Mouse (Mus musculus): ENCODE measurements around the gene Wwc2. TPM values are rescaled to one million over a fixed set of nuclear protein-coding genes. Genes with fewer than 3 reads are reported as not detected.

The Wwc2 gene
- polyA plus RNA-seq, 1 experiment from 2014 or later, result 3.0 TPM

- 79% methylated on average over 6 of the region's 6 CpGs for WGBS
- no peaks in the 10 kb centered on the region for H3K27me3 ChIP-seq (replicated peaks; ENCODE audit: control insufficient read depth, insufficient read depth, low read length)
Measured at GRCm38 (mm10) chr8:47995391-47995790, 4.7 kb upstream of the Wwc2 start.

DNA sequence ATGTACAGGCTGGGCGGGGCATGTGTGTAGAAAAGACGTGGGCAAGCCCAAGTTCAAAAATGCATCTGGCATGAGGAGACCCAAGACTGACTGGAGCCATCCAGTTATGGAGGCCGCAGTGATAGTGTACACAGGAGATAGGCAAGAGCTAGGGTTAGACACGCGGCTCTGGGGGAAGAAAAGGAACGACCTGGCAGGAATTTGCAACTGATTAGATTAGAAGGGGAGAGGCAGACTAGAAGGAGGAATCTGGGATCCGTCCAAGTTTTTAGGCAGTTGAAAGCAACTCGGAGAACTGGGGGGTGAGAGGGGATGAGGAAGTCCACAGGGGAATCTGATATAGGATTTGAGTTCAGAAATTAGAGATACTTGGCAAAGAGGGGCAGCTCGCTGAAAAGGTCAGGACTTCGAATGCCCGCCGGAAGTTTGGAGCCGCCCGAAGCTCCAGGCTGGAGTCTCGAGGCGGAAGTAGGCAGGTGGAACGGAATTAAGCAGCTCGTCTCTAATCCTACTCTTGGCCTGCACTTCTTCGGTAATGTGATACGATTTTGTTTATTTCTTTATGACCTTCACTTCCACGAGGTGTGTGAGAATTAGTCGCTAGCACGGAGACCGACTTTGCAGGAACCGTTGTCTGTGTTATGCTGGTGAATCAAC is 4.0 kb upstream of the Wwc2 start:
- H3K27ac ChIP-seq (ENCODE audit: low read depth, low read length), result no peak overlapping the region
- 80% methylated on average over 25 of the region's 25 CpGs for WGBS
- no peak for ATAC-seq
- H3K9me3 ChIP-seq (replicated peaks; ENCODE audit: control insufficient read depth, low read length), result no peaks in the 10 kb centered on the region
- H3K27me3 ChIP-seq (replicated peaks; ENCODE audit: control insufficient read depth, insufficient read depth, low read length), result no peaks in the 10 kb centered on the region
- DNase-seq (ENCODE audit: low spot score), result peak; percentile 22
- H3K4me2 ChIP-seq (ENCODE audit: low read length), result no peak overlapping the region
- peaks cover under 1% of the 10 kb centered on the region; the same call in 1 of the 2 replicates for H3K4me1 ChIP-seq (ENCODE audit: control insufficient read depth, insufficient read depth, low read length)
- no peak overlapping the region for H3K9ac ChIP-seq (ENCODE audit: low read length)
- no peaks in the 10 kb centered on the region for H3K36me3 ChIP-seq (ENCODE audit: control insufficient read depth, insufficient read depth, low read length)
- no peak overlapping the region for H3K4me3 ChIP-seq (ENCODE audit: low read depth, low read length)

More at GRCm38 (mm10) chr8:47995391-47995790, 4.7 kb upstream of the Wwc2 start:
- Histone ChIP-seq H3K9me3 (replicated peaks; ENCODE audit: control insufficient read depth, low read length) (no peaks in the 10 kb centered on the region), H3K27ac (ENCODE audit: low read depth, low read length) (no peak overlapping the region), H3K36me3 (ENCODE audit: control insufficient read depth, insufficient read depth, low read length) (no peaks in the 10 kb centered on the region), H3K4me1 (ENCODE audit: control insufficient read depth, insufficient read depth, low read length) (no peaks in the 10 kb centered on the region), H3K9ac (ENCODE audit: low read length) (no peak overlapping the region), H3K4me3 (ENCODE audit: low read depth, low read length) (no peak overlapping the region), H3K4me2 (ENCODE audit: low read length) (no peak overlapping the region)
- DNase-seq (ENCODE audit: low spot score) (no peak), ATAC-seq (no peak)

- peak overlapping the region; percentile 74; the same call in 1 of the 2 replicates for H3K27ac ChIP-seq (ENCODE audit: low read depth, low read length)
- no peaks in the 10 kb centered on the region for H3K27me3 ChIP-seq (replicated peaks; ENCODE audit: control insufficient read depth, insufficient read depth, low read length)
- H3K4me1 ChIP-seq (ENCODE audit: control insufficient read depth, insufficient read depth, low read length), result peaks cover 9% of the 10 kb centered on the region; the same call in 1 of the 2 replicates
- peak overlapping the region; percentile 81 for H3K9ac ChIP-seq (ENCODE audit: low read length)
- ATAC-seq (peak; percentile 97), DNase-seq (ENCODE audit: low spot score) (peak; percentile 94)
- no peaks in the 10 kb centered on the region for H3K36me3 ChIP-seq (ENCODE audit: control insufficient read depth, insufficient read depth, low read length)
- 1% methylated on average over 39 of the region's 45 CpGs for WGBS
- no peaks in the 10 kb centered on the region for H3K9me3 ChIP-seq (replicated peaks; ENCODE audit: control insufficient read depth, low read length)
- peak overlapping the region; percentile 76 for H3K4me3 ChIP-seq (ENCODE audit: low read depth, low read length)
- H3K4me2 ChIP-seq (ENCODE audit: low read length), result peak overlapping the region; percentile 77
Measured at GRCm38 (mm10) chr8:47990386-47990772, 345 bp downstream of the Wwc2 start.

- Histone ChIP-seq H3K36me3 (ENCODE audit: control insufficient read depth, insufficient read depth, low read length) (no peaks in the 10 kb centered on the region), H3K4me3 (ENCODE audit: low read depth, low read length) (peak overlapping the region; percentile 76), H3K4me2 (ENCODE audit: low read length) (peak overlapping the region; percentile 77), H3K27me3 (replicated peaks; ENCODE audit: control insufficient read depth, insufficient read depth, low read length) (no peaks in the 10 kb centered on the region), H3K4me1 (ENCODE audit: control insufficient read depth, insufficient read depth, low read length) (peaks cover 13% of the 10 kb centered on the region; the same call in 1 of the 2 replicates), H3K9ac (ENCODE audit: low read length) (peak overlapping the region; percentile 81), H3K27ac (ENCODE audit: low read depth, low read length) (peak overlapping the region; percentile 74), H3K9me3 (replicated peaks; ENCODE audit: control insufficient read depth, low read length) (no peaks in the 10 kb centered on the region)
- under 1% methylated on average over 48 of the region's 66 CpGs for WGBS
- no peak for DNase-seq (ENCODE audit: low spot score)
- ATAC-seq, result no peak; the same call in 1 of the 2 replicates
Measured at GRCm38 (mm10) chr8:47989655-47990385, 904 bp downstream of the Wwc2 start.

GRCm38 (mm10) chr8:47989211-47989610 is 1.5 kb downstream of the Wwc2 start:
- Histone ChIP-seq H3K36me3 (ENCODE audit: control insufficient read depth, insufficient read depth, low read length) (no peaks in the 10 kb centered on the region), H3K4me1 (ENCODE audit: control insufficient read depth, insufficient read depth, low read length) (peaks cover 13% of the 10 kb centered on the region; the same call in 1 of the 2 replicates), H3K9me3 (replicated peaks; ENCODE audit: control insufficient read depth, low read length) (no peaks in the 10 kb centered on the region), H3K27ac (ENCODE audit: low read depth, low read length) (no peak overlapping the region), H3K4me3 (ENCODE audit: low read depth, low read length) (peak overlapping the region; percentile 76), H3K9ac (ENCODE audit: low read length) (peak overlapping the region; percentile 81), H3K4me2 (ENCODE audit: low read length) (peak overlapping the region; percentile 77), H3K27me3 (replicated peaks; ENCODE audit: control insufficient read depth, insufficient read depth, low read length) (no peaks in the 10 kb centered on the region)
- WGBS, result 16% methylated on average over 8 of the region's 8 CpGs
- no peak for ATAC-seq
- no peak for DNase-seq (ENCODE audit: low spot score)

- DNase-seq (ENCODE audit: low spot score) (no peak), ATAC-seq (no peak)
- Histone ChIP-seq H3K9me3 (replicated peaks; ENCODE audit: control insufficient read depth, low read length) (no peaks in the 10 kb centered on the region), H3K27me3 (replicated peaks; ENCODE audit: control insufficient read depth, insufficient read depth, low read length) (no peaks in the 10 kb centered on the region), H3K27ac (ENCODE audit: low read depth, low read length) (no peak overlapping the region), H3K4me2 (ENCODE audit: low read length) (no peak overlapping the region), H3K4me1 (ENCODE audit: control insufficient read depth, insufficient read depth, low read length) (peaks cover 13% of the 10 kb centered on the region; the same call in 1 of the 2 replicates), H3K9ac (ENCODE audit: low read length) (no peak overlapping the region), H3K4me3 (ENCODE audit: low read depth, low read length) (no peak overlapping the region), H3K36me3 (ENCODE audit: control insufficient read depth, insufficient read depth, low read length) (no peaks in the 10 kb centered on the region)
- WGBS, result 89% methylated on average over 15 of the region's 15 CpGs
Measured at GRCm38 (mm10) chr8:47988111-47988510, 2.6 kb downstream of the Wwc2 start.

DNA sequence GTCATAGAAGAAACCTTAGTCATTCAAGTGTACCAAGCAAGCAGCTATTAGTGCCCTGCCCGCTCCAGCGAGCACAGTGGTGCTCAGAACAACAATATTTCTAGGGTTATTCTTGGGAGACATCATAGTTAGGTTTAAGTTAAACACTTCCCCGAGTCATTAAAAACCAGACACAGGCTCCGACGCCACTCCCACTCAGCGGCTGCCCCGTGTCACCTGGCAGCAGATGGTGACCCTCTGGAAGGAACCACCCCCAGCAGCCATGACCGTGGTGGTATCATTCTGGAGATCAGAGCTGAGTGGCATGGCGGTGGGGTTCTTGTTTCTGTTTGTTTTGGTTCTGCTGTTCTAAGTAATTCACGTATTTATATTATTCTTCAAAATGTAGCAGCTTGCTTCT is 5.1 kb downstream of the Wwc2 start:
- 36% methylated on average over 10 of the region's 10 CpGs for WGBS
- 0 out of 2 replicates have a peak overlapping the region, but pooled peaks have one; percentile 7 for H3K4me2 ChIP-seq (ENCODE audit: low read length)
- no peaks in the 10 kb centered on the region for H3K36me3 ChIP-seq (ENCODE audit: control insufficient read depth, insufficient read depth, low read length)
- no peak overlapping the region for H3K4me3 ChIP-seq (ENCODE audit: low read depth, low read length)
- no peak overlapping the region; the same call in 1 of the 2 replicates for H3K27ac ChIP-seq (ENCODE audit: low read depth, low read length)
- H3K4me1 ChIP-seq (ENCODE audit: control insufficient read depth, insufficient read depth, low read length), result peaks cover 13% of the 10 kb centered on the region; the same call in 1 of the 2 replicates
- no peak for DNase-seq (ENCODE audit: low spot score)
- no peaks in the 10 kb centered on the region for H3K27me3 ChIP-seq (replicated peaks; ENCODE audit: control insufficient read depth, insufficient read depth, low read length)
- no peak overlapping the region for H3K9ac ChIP-seq (ENCODE audit: low read length)
- H3K9me3 ChIP-seq (replicated peaks; ENCODE audit: control insufficient read depth, low read length), result no peaks in the 10 kb centered on the region
- peak; percentile 9 for ATAC-seq

- Histone ChIP-seq H3K36me3 (ENCODE audit: control insufficient read depth, insufficient read depth, low read length) (no peaks in the 10 kb centered on the region), H3K4me2 (ENCODE audit: low read length) (0 out of 2 replicates have a peak overlapping the region, but pooled peaks have one; percentile 7), H3K4me3 (ENCODE audit: low read depth, low read length) (no peak overlapping the region), H3K9me3 (replicated peaks; ENCODE audit: control insufficient read depth, low read length) (no peaks in the 10 kb centered on the region), H3K9ac (ENCODE audit: low read length) (no peak overlapping the region), H3K27ac (ENCODE audit: low read depth, low read length) (no peak overlapping the region; the same call in 1 of the 2 replicates), H3K27me3 (replicated peaks; ENCODE audit: control insufficient read depth, insufficient read depth, low read length) (no peaks in the 10 kb centered on the region), H3K4me1 (ENCODE audit: control insufficient read depth, insufficient read depth, low read length) (peaks cover 13% of the 10 kb centered on the region; the same call in 1 of the 2 replicates)
- peak; percentile 78 for DNase-seq (ENCODE audit: low spot score)
- ATAC-seq, result peak; percentile 64
Measured at GRCm38 (mm10) chr8:47985243-47985642, 5.5 kb downstream of the Wwc2 start.

Measured in forebrain, embryonic 14.5 days (tissue).